Comparison of ENCODE assay signal across 8 mouse cellular contexts in genomic region chr5:106791241-106791572, GRCm38 (mm10).
DNase-seq lines count a peak whose midpoint lies in the region; ATAC-seq and TF ChIP-seq lines count a peak whose summit lies in the region.
"Had no signal": no experiment of that assay in that cellular context is flagged by ENCODE, and none has a peak within 500 bp of the region (broad histone marks: within the 10 kb centered on the region; RNA-seq: fewer than 3 reads in every experiment).

No protein-coding gene starts in this region.

- H3K79me2 ChIP-seq in liver, adult 2 months (ENCODE audit: control insufficient read depth, insufficient read depth, low read length) = no peaks in the 10 kb centered on the region

- no peak overlapping the region for H3K4me2 ChIP-seq in forebrain, embryonic 13.5 days
- H3K4me2 ChIP-seq: neural tube, embryonic 12.5 days had no signal

- no peak overlapping the region for H3K27ac ChIP-seq in forebrain, embryonic 13.5 days
- no peak overlapping the region for H3K27ac ChIP-seq in liver, adult 2 months (replicated peaks; ENCODE audit: insufficient read depth, low read depth, low read length)
- H3K27ac ChIP-seq: neural tube, embryonic 12.5 days had no signal

- intact Hi-C loops in left cerebral cortex, postnatal 4 days (cut with DNase I) = no loop called here

- no peaks in the 10 kb centered on the region for H3K9me3 ChIP-seq in forebrain, embryonic 13.5 days (replicated peaks)
- H3K9me3 ChIP-seq: neural tube, embryonic 12.5 days had no signal

- peak; percentile 57; the same call in 1 of the 2 replicates for TF ChIP-seq CTCF in liver, adult 2 months (IDR thresholded peaks at IDR 0.05; ENCODE audit: low read depth, low read length)

- no peaks in the 10 kb centered on the region for H3K4me1 ChIP-seq in forebrain, embryonic 13.5 days
- H3K4me1 ChIP-seq in liver, adult 2 months (ENCODE audit: control insufficient read depth, insufficient read depth, low read length) = no peaks in the 10 kb centered on the region
- H3K4me1 ChIP-seq: neural tube, embryonic 12.5 days had no signal

- DNase-seq in left cerebral cortex, postnatal 4 days = peak; percentile 24
- DNase-seq in left cerebral cortex, adult 9 months (ENCODE audit: low spot score in 2 of 2) = no peak
- DNase-seq in brain, adult 2 months (ENCODE audit: low read depth, low spot score) = peak; percentile 64
- peak; percentile 8 for DNase-seq in liver, adult 2 months (ENCODE audit: extremely low read depth, low read depth, low spot score)
- DNase-seq in frontal cortex, adult 2 months (ENCODE audit: extremely low spot score in 1 of 2, low spot score in 1 of 2) = no peak

- peak; percentile 62 for ATAC-seq in forebrain, embryonic 13.5 days
- ATAC-seq in neutrophil, adult 5-6 weeks (ENCODE audit: extremely low read depth, insufficient number of reproducible peaks, low FRiP score, poor library complexity, severe bottlenecking) = 0 out of 2 replicates have a peak, but pooled peaks have one; percentile 26

- no peaks in the 10 kb centered on the region for H3K36me3 ChIP-seq in forebrain, embryonic 13.5 days (ENCODE audit: poor library complexity, severe bottlenecking)
- H3K36me3 ChIP-seq in liver, adult 2 months (ENCODE audit: control insufficient read depth, insufficient read depth, low read length) = no peaks in the 10 kb centered on the region
- H3K36me3 ChIP-seq: neural tube, embryonic 12.5 days had no signal

- TF ChIP-seq POLR2A in liver, adult 2 months (IDR thresholded peaks at IDR 0.05; ENCODE audit: extremely low read depth, insufficient read depth, low read length) = no peak

- H3K4me3 ChIP-seq in forebrain, embryonic 13.5 days = no peak overlapping the region
- H3K4me3 ChIP-seq in liver, adult 2 months (ENCODE audit: insufficient read depth, low read depth, low read length) = no peak overlapping the region
- H3K4me3 ChIP-seq: neural tube, embryonic 12.5 days had no signal

- 0 out of 2 replicates have a peak, but pooled peaks cover 5% of the 10 kb centered on the region for H3K27me3 ChIP-seq in forebrain, embryonic 13.5 days
- peaks cover 5% of the 10 kb centered on the region; the same call in 1 of the 2 replicates for H3K27me3 ChIP-seq in liver, adult 2 months (ENCODE audit: control insufficient read depth, insufficient read depth, low read length)
- H3K27me3 ChIP-seq: neural tube, embryonic 12.5 days had no signal

- 16% methylated on average over 6 of the region's 6 CpGs for WGBS in forebrain, embryonic 13.5 days
- WGBS in liver, adult 2 months = 4% methylated on average over 6 of the region's 6 CpGs

- H3K9ac ChIP-seq in forebrain, embryonic 13.5 days = no peak overlapping the region
- H3K9ac ChIP-seq in liver, adult 2 months (ENCODE audit: low read depth, low read length) = no peak overlapping the region
- H3K9ac ChIP-seq: neural tube, embryonic 12.5 days had no signal

Comparison
In these comparisons a context has a peak if more than half of its experiments do, and no peak if none do; other contexts are left out.
1. DNase-seq: peak in left cerebral cortex, postnatal 4 days (single experiment), brain, adult 2 months (single experiment) and liver, adult 2 months (single experiment); none in left cerebral cortex, adult 9 months (0 of 2) and frontal cortex, adult 2 months (0 of 2).